Mouse (Mus musculus) midbrain, postnatal 0 days (tissue): ENCODE results near the gene Dcps. TPM values are rescaled to one million over a fixed set of nuclear protein-coding genes. Genes with fewer than 3 reads are reported as not detected.

Experiments used
- ATAC-seq: fragments of 200-750 bp; cut with Nextera tagmentation; 2 replicates; pipeline ENCODE4 v1.8.0; 2017; ENCODE audit warnings: moderate number of reproducible peaks, mild to moderate bottlenecking, moderate TSS enrichment, moderate library complexity; ENCODE audit not compliant: low FRiP score
- DNase-seq: peaks from one replicate; pipeline ENCODE4 v3.0.0-alpha.2; 2015; ENCODE audit warnings: low spot score
- H3K27ac ChIP-seq: fragments of 300-500 bp; sonication (generic); 2 replicates; pipeline ENCODE4 v1.5.1; 2014; ENCODE audit warnings: low read depth, mild to moderate bottlenecking, low read length, mixed read lengths
- H3K27me3 ChIP-seq: fragments of 300-500 bp; sonication (generic); 2 replicates; pipeline ENCODE4 v1.6.1; 2014; ENCODE audit warnings: low read length, control low read depth, mixed read lengths; ENCODE audit not compliant: insufficient read depth
- H3K36me3 ChIP-seq: fragments of 300-500 bp; sonication (generic); 2 replicates; pipeline ENCODE4 v1.6.1; 2014; ENCODE audit warnings: low read length, control low read depth, mixed read lengths; ENCODE audit not compliant: insufficient read depth
- H3K4me1 ChIP-seq: fragments of 300-500 bp; sonication (generic); 2 replicates; pipeline ENCODE4 v1.6.1; 2014; ENCODE audit warnings: mild to moderate bottlenecking, control low read depth, antibody characterized with exemption, low read length, mixed read lengths; ENCODE audit not compliant: insufficient read depth
- H3K4me2 ChIP-seq: fragments of 300-500 bp; sonication (generic); 2 replicates; pipeline ENCODE4 v1.6.1; 2014; ENCODE audit warnings: low read depth, mild to moderate bottlenecking, low read length, mixed read lengths; ENCODE audit not compliant: poor library complexity, severe bottlenecking
- H3K4me3 ChIP-seq: fragments of 300-500 bp; sonication (generic); 2 replicates; pipeline ENCODE4 v1.5.1; 2014; ENCODE audit warnings: low read depth, mild to moderate bottlenecking, low read length, moderate library complexity
- H3K9ac ChIP-seq: fragments of 300-500 bp; sonication (generic); replicated peaks from 2 replicates; pipeline ENCODE4 v1.6.1; 2014; ENCODE audit warnings: mild to moderate bottlenecking, low read length, moderate library complexity, mixed read lengths; ENCODE audit not compliant: poor library complexity, severe bottlenecking
- H3K9me3 ChIP-seq: fragments of 300-500 bp; sonication (generic); 2 replicates; pipeline ENCODE4 v1.6.1; 2016; ENCODE audit warnings: low read length, control low read depth
- CTCF ChIP-seq: IDR thresholded peaks from 2 replicates; pipeline ENCODE4 v1.5.1; 2016; ENCODE audit warnings: antibody characterized with exemption, mild to moderate bottlenecking
- WGBS: fragments of 180-500 bp; shearing (Covaris S2); extraction: QIAGEN DNeasy Blood & Tissue Kit; methylation state at CpG from one replicate; pipeline ENCODE4 v1.1.7; 2014; 5-methylcytosine and 5-hydroxymethylcytosine counted together
- polyA plus RNA-seq: library from polyadenylated mRNA; unstranded; fragments of >200 nt; fragmentation: Nextera tagmentation; extraction: Ambion mirVana; gene quantifications from 2 replicates; pipeline ENCODE4 v1.2.1, GENCODE M21; 2015
- total RNA-seq: library from RNA; depleted of rRNA; stranded (reverse); fragments of >200 nt; gene quantifications from 2 replicates; pipeline ENCODE4 v1.2.3, GENCODE M21; 2014

The Dcps gene
- total and polyA plus RNA-seq, 2 experiments from 2014 or later: 39.6 to 58.4 TPM

- H3K27me3 ChIP-seq: no peaks in the 10 kb centered on the region
- ATAC-seq: no peak
- TF ChIP-seq CTCF: no peak
Measured at GRCm38 (mm10) chr9:35145829-35146228, 30.0 kb downstream of the Dcps start.

GRCm38 (mm10) chr9:35145118-35145517 lies 30.7 kb downstream of the Dcps start:
- no peak for TF ChIP-seq CTCF
- no peaks in the 10 kb centered on the region for H3K36me3 ChIP-seq
- H3K4me2 ChIP-seq: no peak overlapping the region
- DNase-seq (no peak), ATAC-seq (no peak)
- no peak overlapping the region for H3K27ac ChIP-seq
- H3K9ac ChIP-seq: no peak overlapping the region
- H3K4me1 ChIP-seq: no peaks in the 10 kb centered on the region
- H3K9me3 ChIP-seq: no peaks in the 10 kb centered on the region
- 89% methylated on average over 9 of the region's 9 CpGs for WGBS
- no peak overlapping the region for H3K4me3 ChIP-seq
- no peaks in the 10 kb centered on the region for H3K27me3 ChIP-seq

More at GRCm38 (mm10) chr9:35145829-35146228, 30.0 kb downstream of the Dcps start:
- Histone ChIP-seq H3K36me3 (no peaks in the 10 kb centered on the region), H3K4me2 (no peak overlapping the region), H3K9me3 (no peaks in the 10 kb centered on the region), H3K27ac (no peak overlapping the region), H3K4me3 (no peak overlapping the region), H3K9ac (no peak overlapping the region), H3K4me1 (no peaks in the 10 kb centered on the region)
- 87% methylated on average over 1 of the region's 1 CpGs for WGBS
- no peak for DNase-seq

DNA sequence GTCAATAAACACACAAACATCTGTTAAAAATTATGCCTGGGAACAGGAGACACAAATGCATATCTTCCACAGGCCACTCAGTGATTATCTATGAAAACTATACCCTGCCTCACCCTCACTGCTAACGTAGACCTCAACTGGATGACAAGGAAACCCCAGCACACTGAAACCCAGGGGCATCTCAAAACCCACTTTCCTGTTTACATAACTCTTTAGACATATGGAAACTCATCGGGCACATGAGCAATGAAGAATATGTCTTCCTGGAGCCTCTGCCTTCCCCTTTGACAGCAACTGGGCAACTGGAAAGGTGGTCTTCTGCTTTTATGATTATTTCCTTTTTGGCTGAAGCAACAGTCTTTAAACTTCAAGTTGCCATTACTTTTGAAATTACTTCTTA lies 33.6 kb downstream of the Dcps start:
- no peak overlapping the region for H3K4me3 ChIP-seq
- ATAC-seq (no peak), DNase-seq (no peak)
- H3K27me3 ChIP-seq: no peaks in the 10 kb centered on the region
- no peak overlapping the region for H3K27ac ChIP-seq
- no peaks in the 10 kb centered on the region for H3K4me1 ChIP-seq
- no peaks in the 10 kb centered on the region for H3K36me3 ChIP-seq
- WGBS: 88% methylated on average over 2 of the region's 2 CpGs
- H3K4me2 ChIP-seq: no peak overlapping the region
- no peak overlapping the region for H3K9ac ChIP-seq
- no peak for TF ChIP-seq CTCF
- H3K9me3 ChIP-seq: no peaks in the 10 kb centered on the region

GRCm38 (mm10) chr9:35139231-35139744 lies 36.6 kb downstream of the Dcps start:
- Histone ChIP-seq H3K4me1 (no peaks in the 10 kb centered on the region), H3K4me2 (no peak overlapping the region), H3K27ac (no peak overlapping the region), H3K9me3 (no peaks in the 10 kb centered on the region), H3K36me3 (peaks cover 4% of the 10 kb centered on the region; the same call in 1 of the 2 replicates), H3K4me3 (no peak overlapping the region), H3K27me3 (no peaks in the 10 kb centered on the region), H3K9ac (no peak overlapping the region)
- ATAC-seq (no peak), DNase-seq (no peak)
- WGBS: 75% methylated on average over 5 of the region's 5 CpGs
- no peak for TF ChIP-seq CTCF

DNA sequence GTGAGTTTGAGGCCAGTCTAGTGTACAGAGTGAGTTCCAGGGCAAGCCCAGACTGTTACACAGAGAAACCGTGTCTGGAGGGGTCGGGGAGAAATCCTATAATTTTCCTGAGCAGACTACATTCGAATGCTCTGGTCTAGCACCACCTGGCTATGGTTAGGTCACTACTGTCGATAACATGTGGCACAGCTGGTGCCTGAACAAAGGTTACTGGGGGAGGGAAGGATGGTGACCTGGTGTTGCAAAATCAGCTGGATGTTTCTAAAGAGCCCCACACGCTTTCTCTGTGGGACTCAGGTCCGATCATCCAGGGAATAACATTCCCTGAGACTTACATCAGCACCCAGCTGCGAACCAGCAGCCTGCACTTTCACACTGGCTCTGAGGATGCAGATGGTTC lies 37.8 kb downstream of the Dcps start:
- Histone ChIP-seq H3K4me3 (no peak overlapping the region), H3K9me3 (no peaks in the 10 kb centered on the region), H3K4me1 (no peaks in the 10 kb centered on the region), H3K9ac (no peak overlapping the region), H3K27me3 (no peaks in the 10 kb centered on the region), H3K36me3 (peaks cover 4% of the 10 kb centered on the region; the same call in 1 of the 2 replicates), H3K4me2 (no peak overlapping the region), H3K27ac (no peak overlapping the region)
- 92% methylated on average over 7 of the region's 7 CpGs for WGBS
- DNase-seq (no peak), ATAC-seq (no peak)
- no peak for TF ChIP-seq CTCF

DNA sequence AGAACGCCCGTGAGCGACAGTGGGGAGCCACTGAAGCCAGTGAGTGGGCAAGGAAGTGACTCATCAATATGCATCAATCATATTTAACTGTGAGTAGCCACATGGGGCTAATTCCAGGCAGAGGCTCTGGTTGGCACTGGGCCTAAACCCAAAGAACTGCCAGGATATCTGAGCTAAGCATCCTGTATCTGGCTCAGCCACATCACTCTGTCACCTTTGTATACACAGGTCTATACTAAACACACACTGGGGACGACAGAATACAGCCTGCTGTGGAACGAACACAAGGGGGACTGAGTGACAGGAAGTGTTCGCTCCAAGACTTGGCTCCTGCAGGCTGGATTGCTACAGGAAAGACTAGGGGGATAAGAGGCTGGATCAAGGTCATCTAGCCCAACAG lies 40.3 kb downstream of the Dcps start:
- DNase-seq (peak; percentile 36), ATAC-seq (no peak)
- no peaks in the 10 kb centered on the region for H3K4me1 ChIP-seq
- no peak overlapping the region for H3K9ac ChIP-seq
- H3K4me3 ChIP-seq: no peak overlapping the region
- 60% methylated on average over 6 of the region's 6 CpGs for WGBS
- H3K4me2 ChIP-seq: no peak overlapping the region
- no peak overlapping the region for H3K27ac ChIP-seq
- peaks cover 4% of the 10 kb centered on the region; the same call in 1 of the 2 replicates for H3K36me3 ChIP-seq
- TF ChIP-seq CTCF: no peak
- H3K27me3 ChIP-seq: no peaks in the 10 kb centered on the region
- no peaks in the 10 kb centered on the region for H3K9me3 ChIP-seq
